8 mouse cellular contexts compared by ENCODE assay signal in genomic region chr11:47988697-47989533, GRCm38 (mm10). TPM values are rescaled to one million over a fixed set of nuclear protein-coding genes. Genes with fewer than 3 reads are reported as not detected.
DNase-seq lines count a peak whose midpoint lies in the region; ATAC-seq and TF ChIP-seq lines count a peak whose summit lies in the region.

TSS of gene Sgcd (minus strand) at chr11:47988969.

- 0 out of 2 replicates have a peak within 1 kb of the TSS, but pooled peaks have one; percentile 17 for H3K27ac ChIP-seq in embryonic facial prominence, embryonic 12.5 days
- no peak within 1 kb of the TSS for H3K27ac ChIP-seq in kidney, embryonic 16.5 days (ENCODE audit: low read length)
- peak within 1 kb of the TSS; percentile 9; the same call in 1 of the 2 replicates for H3K27ac ChIP-seq in limb, embryonic 15.5 days
- H3K27ac ChIP-seq in olfactory bulb, adult 2 months (ENCODE audit: insufficient read depth, low read depth, low read length): peak within 1 kb of the TSS; percentile 56

- H3K4me1 ChIP-seq in embryonic facial prominence, embryonic 12.5 days: no peaks in the 10 kb centered on the region
- H3K4me1 ChIP-seq in kidney, embryonic 16.5 days (ENCODE audit: insufficient read depth, low read length): peaks cover 4% of the 10 kb centered on the region; the same call in 1 of the 2 replicates
- peaks cover 19% of the 10 kb centered on the region for H3K4me1 ChIP-seq in limb, embryonic 15.5 days
- H3K4me1 ChIP-seq in olfactory bulb, adult 2 months (ENCODE audit: control insufficient read depth, insufficient read depth, low read length): peaks cover 7% of the 10 kb centered on the region; the same call in 1 of the 2 replicates

- H3K27me3 ChIP-seq in embryonic facial prominence, embryonic 12.5 days: peaks cover 36% of the 10 kb centered on the region
- H3K27me3 ChIP-seq in kidney, embryonic 16.5 days (ENCODE audit: insufficient read depth, low read length): peaks cover 42% of the 10 kb centered on the region
- H3K27me3 ChIP-seq in limb, embryonic 15.5 days: peaks cover 38% of the 10 kb centered on the region

- H3K4me3 ChIP-seq in embryonic facial prominence, embryonic 12.5 days: peak within 1 kb of the TSS; percentile 65
- peak within 1 kb of the TSS; percentile 68 for H3K4me3 ChIP-seq in kidney, embryonic 16.5 days (ENCODE audit: low read length)
- peak within 1 kb of the TSS; percentile 64 for H3K4me3 ChIP-seq in limb, embryonic 15.5 days
- H3K4me3 ChIP-seq in olfactory bulb, adult 2 months (ENCODE audit: insufficient read depth, low read depth, low read length): peak within 1 kb of the TSS; percentile 80

- peak; percentile 2 for DNase-seq in cerebellum, adult 11 months
- DNase-seq in cerebellum, adult 9-10 months: no peak
- DNase-seq in heart, adult 18-20 months: peak; percentile 25 to 28

- peak within 1 kb of the TSS; percentile 95 for H3K4me2 ChIP-seq in embryonic facial prominence, embryonic 12.5 days (replicated peaks)
- H3K4me2 ChIP-seq in kidney, embryonic 16.5 days (replicated peaks; ENCODE audit: low read depth, low read length): peak within 1 kb of the TSS; percentile 99
- H3K4me2 ChIP-seq in limb, embryonic 15.5 days: peak within 1 kb of the TSS; percentile 93

- no peaks in the 10 kb centered on the region for H3K9me3 ChIP-seq in embryonic facial prominence, embryonic 12.5 days
- H3K9me3 ChIP-seq in kidney, embryonic 16.5 days (ENCODE audit: low read length): no peaks in the 10 kb centered on the region
- H3K9me3 ChIP-seq in limb, embryonic 15.5 days: no peaks in the 10 kb centered on the region

- H3K36me3 ChIP-seq in embryonic facial prominence, embryonic 12.5 days: no peaks in the 10 kb centered on the region
- no peaks in the 10 kb centered on the region for H3K36me3 ChIP-seq in kidney, embryonic 16.5 days (ENCODE audit: insufficient read depth, low read length)
- H3K36me3 ChIP-seq in limb, embryonic 15.5 days: no peaks in the 10 kb centered on the region

- TF ChIP-seq POLR2A in olfactory bulb, adult 2 months (IDR thresholded peaks at IDR 0.05; ENCODE audit: insufficient read depth, low read depth, low read length): no peak; the same call in 1 of the 2 replicates

- under 1% methylated on average over 67 of the region's 67 CpGs for WGBS in embryonic facial prominence, embryonic 12.5 days
- WGBS in kidney, embryonic 16.5 days: under 1% methylated on average over 61 of the region's 67 CpGs
- under 1% methylated on average over 53 of the region's 67 CpGs for WGBS in limb, embryonic 15.5 days
- WGBS in olfactory bulb, adult 2 months: under 1% methylated on average over 67 of the region's 67 CpGs

- ATAC-seq in embryonic facial prominence, embryonic 12.5 days (ENCODE audit: insufficient number of reproducible peaks, insufficient read depth, low FRiP score, low TSS enrichment): peak; percentile 74
- ATAC-seq in kidney, embryonic 16.5 days (ENCODE audit: low FRiP score, low TSS enrichment): peak; percentile 95
- ATAC-seq in limb, embryonic 15.5 days (ENCODE audit: insufficient number of reproducible peaks, low FRiP score, low TSS enrichment, low read depth): peak; percentile 65; the same call in 1 of the 2 replicates
- no peak for ATAC-seq in megakaryocyte-erythroid progenitor cell, adult 5-6 weeks (replicated peaks; ENCODE audit: low FRiP score, low TSS enrichment, poor library complexity, severe bottlenecking)

- H3K9ac ChIP-seq in embryonic facial prominence, embryonic 12.5 days: peak within 1 kb of the TSS; percentile 70
- peak within 1 kb of the TSS; percentile 69 for H3K9ac ChIP-seq in kidney, embryonic 16.5 days (replicated peaks; ENCODE audit: low read length)
- H3K9ac ChIP-seq in limb, embryonic 15.5 days: peak within 1 kb of the TSS; percentile 48

- no peak for TF ChIP-seq CTCF in olfactory bulb, adult 2 months (IDR thresholded peaks at IDR 0.05; ENCODE audit: insufficient read depth, low read depth, low read length)

RNA-seq across cellular contexts. Expression of gene Sgcd, which starts in this region (rescaled TPM):
- 11.0 and 11.7 TPM in 2 replicates for polyA plus RNA-seq in embryonic facial prominence, embryonic 12.5 days (2016; fragmentation: Nextera tagmentation; extraction: Ambion mirVana)
- total RNA-seq in heart, adult 18-20 months (2021): 10 to 100 TPM; 57.4 to 68.5 TPM
- 2.2 and 2.5 TPM in 2 replicates for polyA plus RNA-seq in kidney, embryonic 16.5 days (2015; fragmentation: Nextera tagmentation; extraction: Ambion mirVana)
- polyA plus RNA-seq in limb, embryonic 15.5 days (2015; fragmentation: Nextera tagmentation; extraction: Ambion mirVana): 12.3 and 14.0 TPM in 2 replicates
- not detected in 2 replicates for polyA plus RNA-seq in olfactory bulb, adult 2 months (2012; ENCODE audit: insufficient read depth, insufficient read length, low replicate concordance, missing spikeins)
- not detected in 2 replicates for total RNA-seq in megakaryocyte-erythroid progenitor cell, adult 5-6 weeks (2014; fragmentation: Nextera tagmentation)
- total RNA-seq in megakaryocyte-erythroid progenitor cell, adult 5-6 weeks (2017): not detected in 2 replicates

Comparison
In these comparisons a context has a peak if more than half of its experiments do, and no peak if none do; other contexts are left out.
1. RNA of gene Sgcd (total RNA-seq): 57.4 to 68.5 TPM in heart, adult 18-20 months; not detected in megakaryocyte-erythroid progenitor cell, adult 5-6 weeks; every median in the first group is over 10 times any median in the second.
2. Peak in every context shown above with its lines, with median percentiles within 50 percentile points of each other: H3K4me2 ChIP-seq, H3K4me3 ChIP-seq and H3K9ac ChIP-seq.